Mouse (Mus musculus) kidney, postnatal 14 days (tissue): Measurements from ENCODE around the gene Mybbp1a.

Experiments
- DNase-seq: peaks from one replicate; pipeline ENCODE4 v3.0.0; 2022; ENCODE audit warnings: mixed read lengths

The Mybbp1a gene

GRCm38 (mm10) chr11:72481313-72481712 lies 40.2 kb downstream of the Mybbp1a start:
- DNase-seq = no peak

- no peak for DNase-seq
Measured at GRCm38 (mm10) chr11:72481952-72482351, 40.8 kb downstream of the Mybbp1a start.

GRCm38 (mm10) chr11:72484549-72484948 lies 43.4 kb downstream of the Mybbp1a start:
- DNase-seq = peak; percentile 21

- DNase-seq = no peak
Measured at GRCm38 (mm10) chr11:72485157-72485556, 44.0 kb downstream of the Mybbp1a start.

GRCm38 (mm10) chr11:72485960-72486359 lies 44.8 kb downstream of the Mybbp1a start:
- DNase-seq = no peak

GRCm38 (mm10) chr11:72487171-72487570 lies 46.0 kb downstream of the Mybbp1a start:
- DNase-seq = no peak

GRCm38 (mm10) chr11:72487739-72488138 lies 46.6 kb downstream of the Mybbp1a start:
- DNase-seq = no peak

GRCm38 (mm10) chr11:72488753-72489271 lies 47.7 kb downstream of the Mybbp1a start:
- peak; percentile 49 for DNase-seq

- DNase-seq = peak; percentile 30
Measured at GRCm38 (mm10) chr11:72489397-72489796, 48.2 kb downstream of the Mybbp1a start.

GRCm38 (mm10) chr11:72489881-72490301 lies 48.7 kb downstream of the Mybbp1a start, which contains the start of gene Spns2:
TSS of gene Spns2 (minus strand) at chr11:72489904.
- DNase-seq = peak; percentile 96

GRCm38 (mm10) chr11:72491130-72491960 lies 50.2 kb downstream of the Mybbp1a start:
- DNase-seq = no peak

- peak; percentile 30 for DNase-seq
Measured at GRCm38 (mm10) chr11:72494046-72494988, 53.2 kb downstream of the Mybbp1a start.

- DNase-seq = no peak
Measured at GRCm38 (mm10) chr11:72496066-72496465, 54.9 kb downstream of the Mybbp1a start.

- no peak for DNase-seq
Measured at GRCm38 (mm10) chr11:72496775-72497174, 55.6 kb downstream of the Mybbp1a start.

GRCm38 (mm10) chr11:72497367-72497766 lies 56.2 kb downstream of the Mybbp1a start:
- DNase-seq = no peak

- DNase-seq = no peak
Measured at GRCm38 (mm10) chr11:72500139-72500538, 59.0 kb downstream of the Mybbp1a start.
